Mouse (Mus musculus) gonadal fat pad, adult 2 months (tissue): ENCODE data around the gene 8030411F24Rik. TPM values are rescaled to one million over a fixed set of nuclear protein-coding genes. Genes with fewer than 3 reads are reported as not detected.
"Not testable (repeated sequence)": the region's sequence is repeated elsewhere in the genome, so short reads cannot be mapped to it uniquely, and the experiment has no call there.

Experiments used
- DNase-seq: peaks from one replicate; pipeline ENCODE4 v3.0.0-alpha.2; 2012; ENCODE audit warnings: low read depth
- polyA plus RNA-seq: library from polyadenylated mRNA; depleted of rRNA; stranded (reverse); fragments of >200 nt; gene quantifications from 2 replicates; pipeline ENCODE4 v1.2.3, GENCODE M21; 2012; rRNA removed

8030411F24Rik gene
- 0.60 TPM in 1 of 2 replicates, not detected in the other for polyA plus RNA-seq

GRCm38 (mm10) chr2:148781709-148782108 is at the start of gene 8030411F24Rik:
Gene 8030411F24Rik, plus strand, starts transcription at chr2:148782009.
- no peak for DNase-seq

- no peak for DNase-seq
Measured at GRCm38 (mm10) chr2:148732327-148733000, 49.3 kb upstream of the 8030411F24Rik start, which contains the start of gene Napb. Gene Napb, minus strand, starts transcription at chr2:148732467.

- no peak for DNase-seq
Measured at GRCm38 (mm10) chr2:148743001-148743400, 38.8 kb upstream of the 8030411F24Rik start.

- no peak for DNase-seq
Measured at GRCm38 (mm10) chr2:148743846-148744407, 37.9 kb upstream of the 8030411F24Rik start.

GRCm38 (mm10) chr2:148750058-148750457 is 31.8 kb upstream of the 8030411F24Rik start, which contains the start of gene Cstl1:
Gene Cstl1, plus strand, starts transcription at chr2:148750358.
- DNase-seq: no peak

GRCm38 (mm10) chr2:148751893-148752813 is 29.7 kb upstream of the 8030411F24Rik start:
- no peak for DNase-seq

GRCm38 (mm10) chr2:148754310-148754846 is 27.4 kb upstream of the 8030411F24Rik start:
- DNase-seq: no peak

- DNase-seq: no peak
Measured at GRCm38 (mm10) chr2:148763648-148764388, 18.0 kb upstream of the 8030411F24Rik start.

GRCm38 (mm10) chr2:148771397-148771796 is 10.4 kb upstream of the 8030411F24Rik start, which contains the start of gene Cst11:
Gene Cst11, minus strand, starts transcription at chr2:148771497.
- not testable (repeated sequence) for DNase-seq

- no peak for DNase-seq
Measured at GRCm38 (mm10) chr2:148789142-148789541, 7.3 kb downstream of the 8030411F24Rik start, which contains the start of gene Cst12. Gene Cst12, plus strand, starts transcription at chr2:148789361.

GRCm38 (mm10) chr2:148798485-148798884 is 16.7 kb downstream of the 8030411F24Rik start, which contains the start of gene Cst8:
Gene Cst8, plus strand, starts transcription at chr2:148798785.
- no peak for DNase-seq

- DNase-seq: peak; percentile 2
Measured at GRCm38 (mm10) chr2:148801491-148801921, 19.7 kb downstream of the 8030411F24Rik start.

- no peak for DNase-seq
Measured at GRCm38 (mm10) chr2:148806696-148807095, 24.9 kb downstream of the 8030411F24Rik start.

- DNase-seq: no peak
Measured at GRCm38 (mm10) chr2:148819909-148820308, 38.1 kb downstream of the 8030411F24Rik start, which contains the start of gene Cst13. Gene Cst13, plus strand, starts transcription at chr2:148820081.

GRCm38 (mm10) chr2:148825986-148826385 is 44.2 kb downstream of the 8030411F24Rik start:
- DNase-seq: no peak

GRCm38 (mm10) chr2:148834912-148835311 is 53.1 kb downstream of the 8030411F24Rik start, which contains the start of gene Cst9:
Gene Cst9, plus strand, starts transcription at chr2:148835147.
- DNase-seq: no peak
